Mouse (Mus musculus) midbrain, embryonic 11.5 days (tissue): ENCODE data around the gene Osbpl7. TPM values are rescaled to one million over a fixed set of nuclear protein-coding genes. Genes with fewer than 3 reads are reported as not detected.

ENCODE experiments used
- ATAC-seq: fragments of 200-750 bp; cut with Nextera tagmentation; 2 replicates; pipeline ENCODE4 v1.8.0; 2017; ENCODE audit warnings: moderate TSS enrichment, moderate library complexity; ENCODE audit not compliant: low FRiP score
- DNase-seq: peaks from one replicate; pipeline ENCODE4 v3.0.0; 2015; ENCODE audit warnings: low spot score; ENCODE audit errors: missing footprints
- H3K27ac ChIP-seq: fragments of 300-500 bp; sonication (generic); 2 replicates; pipeline ENCODE4 v1.5.1; 2014; ENCODE audit warnings: low read depth, low read length
- H3K27me3 ChIP-seq: fragments of 300-500 bp; sonication (generic); 2 replicates; pipeline ENCODE4 v1.6.1; 2014; ENCODE audit warnings: mild to moderate bottlenecking, low read length, moderate library complexity, mixed read lengths; ENCODE audit not compliant: control insufficient read depth, insufficient read depth
- H3K36me3 ChIP-seq: fragments of 300-500 bp; sonication (generic); 2 replicates; pipeline ENCODE4 v1.6.1; 2014; ENCODE audit warnings: mild to moderate bottlenecking, low read length, moderate library complexity, mixed read lengths; ENCODE audit not compliant: control insufficient read depth, insufficient read depth
- H3K4me1 ChIP-seq: fragments of 300-500 bp; sonication (generic); 2 replicates; pipeline ENCODE4 v1.6.1; 2014; ENCODE audit warnings: low read length; ENCODE audit not compliant: control insufficient read depth, insufficient read depth
- H3K4me2 ChIP-seq: fragments of 300-500 bp; sonication (generic); 2 replicates; pipeline ENCODE4 v1.6.1; 2014; ENCODE audit warnings: mild to moderate bottlenecking, moderate library complexity
- H3K4me3 ChIP-seq: fragments of 300-500 bp; sonication (generic); 2 replicates; pipeline ENCODE4 v1.5.1; 2014; ENCODE audit warnings: low read depth, low read length
- H3K9ac ChIP-seq: fragments of 300-500 bp; sonication (generic); 2 replicates; pipeline ENCODE4 v1.6.1; 2014; ENCODE audit warnings: low read length
- H3K9me3 ChIP-seq: fragments of 300-500 bp; sonication (generic); 2 replicates; pipeline ENCODE4 v1.6.1; 2016; ENCODE audit warnings: low read length; ENCODE audit not compliant: control insufficient read depth
- WGBS: fragments of 180-500 bp; shearing (Covaris S2); extraction: QIAGEN DNeasy Blood & Tissue Kit; methylation state at CpG from one replicate; pipeline ENCODE4 v1.1.7; 2014; 5-methylcytosine and 5-hydroxymethylcytosine counted together
- polyA plus RNA-seq: library from polyadenylated mRNA; unstranded; fragments of >200 nt; fragmentation: Nextera tagmentation; extraction: Ambion mirVana; gene quantifications from 2 replicates; pipeline ENCODE4 v1.2.1, GENCODE M21; 2014

The Osbpl7 gene
- polyA plus RNA-seq, 1 experiment from 2014 or later, result 4.8 TPM

DNA sequence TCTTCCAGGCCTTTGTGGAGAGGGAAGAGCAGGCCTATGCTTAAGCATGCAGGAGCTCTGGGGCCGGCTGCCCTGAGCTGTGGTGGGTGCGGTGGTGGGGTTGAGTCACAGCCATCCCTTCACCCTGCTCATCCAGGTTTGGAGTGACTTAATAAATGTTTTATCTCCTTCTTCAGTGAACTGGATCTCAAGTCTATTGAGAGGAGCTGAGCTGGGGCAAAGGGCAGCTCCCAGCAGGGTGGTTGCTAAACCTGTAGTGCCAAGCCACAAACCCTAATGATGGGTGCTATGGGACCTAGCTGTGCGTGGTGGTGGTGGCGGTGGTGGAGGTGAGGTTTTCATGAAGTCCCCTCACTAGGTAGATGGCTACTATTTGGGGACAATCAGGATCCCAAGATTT is 16.6 kb upstream of the Osbpl7 start:
- Histone ChIP-seq H3K4me3 (no peak overlapping the region), H3K36me3 (no peaks in the 10 kb centered on the region), H3K27ac (no peak overlapping the region; the same call in 1 of the 2 replicates), H3K27me3 (no peaks in the 10 kb centered on the region), H3K4me1 (peaks cover 8% of the 10 kb centered on the region), H3K4me2 (no peak overlapping the region), H3K9me3 (no peaks in the 10 kb centered on the region), H3K9ac (no peak overlapping the region)
- ATAC-seq, result no peak
- DNase-seq, result no peak
- whole genome bisulfite sequencing, result 83% methylated on average over 4 of the region's 4 CpGs

- H3K9ac ChIP-seq, result no peak overlapping the region
- H3K4me2 ChIP-seq, result no peak overlapping the region
- H3K4me3 ChIP-seq, result no peak overlapping the region
- no peaks in the 10 kb centered on the region for H3K27me3 ChIP-seq
- DNase-seq (no peak), ATAC-seq (no peak)
- no peaks in the 10 kb centered on the region for H3K9me3 ChIP-seq
- H3K4me1 ChIP-seq, result peaks cover 5% of the 10 kb centered on the region; the same call in 1 of the 2 replicates
- H3K36me3 ChIP-seq, result no peaks in the 10 kb centered on the region
- 79% methylated on average over 5 of the region's 5 CpGs for WGBS
- H3K27ac ChIP-seq, result no peak overlapping the region
These were observed 14.3 kb upstream of the Osbpl7 start for GRCm38 (mm10) chr11:97036141-97036540.

- H3K4me3 ChIP-seq, result no peak overlapping the region
- H3K4me1 ChIP-seq, result peaks cover 10% of the 10 kb centered on the region; the same call in 1 of the 2 replicates
- no peaks in the 10 kb centered on the region for H3K27me3 ChIP-seq
- H3K36me3 ChIP-seq, result no peaks in the 10 kb centered on the region
- H3K27ac ChIP-seq, result no peak overlapping the region
- ATAC-seq (no peak), DNase-seq (peak; percentile 59)
- no peaks in the 10 kb centered on the region for H3K9me3 ChIP-seq
- 73% methylated on average over 7 of the region's 7 CpGs for WGBS
- no peak overlapping the region for H3K4me2 ChIP-seq
- H3K9ac ChIP-seq, result no peak overlapping the region
These were observed 11.5 kb upstream of the Osbpl7 start for GRCm38 (mm10) chr11:97038881-97039280.

- ATAC-seq, result no peak
- Histone ChIP-seq H3K4me1 (peaks cover 10% of the 10 kb centered on the region; the same call in 1 of the 2 replicates), H3K4me3 (peak overlapping the region; percentile 82), H3K27ac (no peak overlapping the region), H3K27me3 (no peaks in the 10 kb centered on the region), H3K36me3 (0 out of 2 replicates have a peak, but pooled peaks cover 2% of the 10 kb centered on the region), H3K9me3 (no peaks in the 10 kb centered on the region), H3K4me2 (peak overlapping the region; percentile 65), H3K9ac (no peak overlapping the region)
- 55% methylated on average over 12 of the region's 12 CpGs for WGBS
- peak; percentile 69 for DNase-seq
These were observed 10.0 kb upstream of the Osbpl7 start for GRCm38 (mm10) chr11:97040301-97041021.

- Histone ChIP-seq H3K9me3 (no peaks in the 10 kb centered on the region), H3K9ac (peak within 1 kb of the TSS; percentile 86), H3K4me1 (peaks cover 10% of the 10 kb centered on the region; the same call in 1 of the 2 replicates), H3K36me3 (0 out of 2 replicates have a peak, but pooled peaks cover 2% of the 10 kb centered on the region), H3K27ac (peak within 1 kb of the TSS; percentile 16; the same call in 1 of the 2 replicates), H3K4me2 (peak within 1 kb of the TSS; percentile 65), H3K4me3 (peak within 1 kb of the TSS; percentile 82), H3K27me3 (no peaks in the 10 kb centered on the region)
- DNase-seq, result peak; percentile 99
- ATAC-seq, result peak; percentile 96
- WGBS, result under 1% methylated on average over 48 of the region's 48 CpGs
These were observed 9.2 kb upstream of the Osbpl7 start, which contains the start of the genes Lrrc46 and Mrpl10 for GRCm38 (mm10) chr11:97041022-97041899. Lrrc46 (minus strand) TSS chr11:97041407. Mrpl10 (plus strand) TSS chr11:97041560.

- Histone ChIP-seq H3K27me3 (no peaks in the 10 kb centered on the region), H3K27ac (no peak overlapping the region), H3K36me3 (peaks cover 10% of the 10 kb centered on the region; the same call in 1 of the 2 replicates), H3K9ac (no peak overlapping the region), H3K9me3 (no peaks in the 10 kb centered on the region), H3K4me1 (peaks cover 10% of the 10 kb centered on the region; the same call in 1 of the 2 replicates), H3K4me2 (no peak overlapping the region), H3K4me3 (no peak overlapping the region)
- ATAC-seq (no peak), DNase-seq (no peak)
- WGBS, result 97% methylated on average over 8 of the region's 8 CpGs
These were observed 5.5 kb upstream of the Osbpl7 start for GRCm38 (mm10) chr11:97044902-97045301.

DNA sequence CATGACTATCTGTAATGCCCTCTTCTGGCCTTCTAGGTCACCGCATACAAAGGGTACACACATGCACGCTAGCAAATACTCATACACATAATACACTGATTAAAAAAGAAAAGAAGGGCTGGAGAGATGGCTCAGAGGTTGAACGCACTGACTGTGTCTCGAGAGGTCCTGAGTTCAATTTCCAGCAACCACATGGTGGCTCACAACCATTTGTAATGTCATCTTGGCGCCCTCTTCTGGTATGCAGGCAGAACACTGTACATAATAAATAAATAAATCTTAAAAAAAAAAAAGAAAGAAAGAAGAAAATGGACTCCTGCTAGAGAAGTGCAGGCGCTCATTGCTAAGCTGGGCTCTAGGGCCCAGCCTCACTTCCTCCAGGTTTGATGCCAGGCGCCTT is 4.6 kb upstream of the Osbpl7 start:
- DNase-seq (no peak), ATAC-seq (no peak)
- no peaks in the 10 kb centered on the region for H3K27me3 ChIP-seq
- H3K36me3 ChIP-seq, result peaks cover 10% of the 10 kb centered on the region; the same call in 1 of the 2 replicates
- no peak overlapping the region for H3K4me3 ChIP-seq
- peaks cover 7% of the 10 kb centered on the region; the same call in 1 of the 2 replicates for H3K4me1 ChIP-seq
- no peak overlapping the region for H3K27ac ChIP-seq
- no peak overlapping the region for H3K9ac ChIP-seq
- no peak overlapping the region for H3K4me2 ChIP-seq
- H3K9me3 ChIP-seq, result no peaks in the 10 kb centered on the region
- WGBS, result 80% methylated on average over 7 of the region's 7 CpGs

DNA sequence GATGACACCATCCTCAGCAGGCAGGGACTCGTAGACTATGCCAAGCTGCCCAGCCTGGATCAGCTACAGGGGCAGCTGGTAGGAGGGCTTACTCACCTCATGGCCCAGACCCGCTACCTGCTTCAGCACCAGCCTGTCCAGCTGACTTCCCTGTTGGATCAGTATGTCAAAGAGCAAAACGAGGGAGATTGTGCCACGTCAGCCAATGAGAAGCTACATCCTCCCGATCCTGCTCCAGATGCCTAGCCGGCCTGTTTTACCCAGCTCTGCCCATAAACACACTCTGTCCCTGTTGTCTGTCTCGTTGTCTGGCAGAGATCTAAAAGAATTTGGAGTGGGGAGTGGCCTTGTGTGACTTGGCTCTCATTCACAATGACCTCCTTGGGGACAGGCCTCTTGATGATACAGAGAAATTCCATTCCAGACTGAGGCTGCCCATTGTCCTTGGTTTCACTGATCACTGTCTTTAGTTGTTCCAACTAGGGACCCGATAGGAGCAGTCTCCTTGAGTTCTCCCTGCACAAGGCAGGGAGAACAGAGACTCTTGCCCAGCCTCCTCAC is 2.3 kb upstream of the Osbpl7 start:
- H3K27me3 ChIP-seq, result no peaks in the 10 kb centered on the region
- ATAC-seq (no peak), DNase-seq (no peak)
- H3K9me3 ChIP-seq, result no peaks in the 10 kb centered on the region
- WGBS, result 88% methylated on average over 8 of the region's 8 CpGs
- H3K4me1 ChIP-seq, result peaks cover 13% of the 10 kb centered on the region
- no peak overlapping the region for H3K9ac ChIP-seq
- no peak overlapping the region for H3K4me2 ChIP-seq
- no peak overlapping the region for H3K27ac ChIP-seq
- no peak overlapping the region for H3K4me3 ChIP-seq
- H3K36me3 ChIP-seq, result peaks cover 10% of the 10 kb centered on the region; the same call in 1 of the 2 replicates
